Mouse (Mus musculus) embryonic fibroblast, embryonic 13.5 days (primary cell): ENCODE measurements around the gene Sap30bp.

Experiments
- CTCF ChIP-seq: IDR thresholded peaks from 2 replicates; pipeline ENCODE4 v1.5.1; 2011; ENCODE audit warnings: mild to moderate bottlenecking, control low read depth, low read length, moderate library complexity, borderline replicate concordance; ENCODE audit not compliant: insufficient read depth
- POLR2A ChIP-seq: IDR thresholded peaks from 2 replicates; pipeline ENCODE4 v1.6.1; 2011; ENCODE audit warnings: low read depth, mild to moderate bottlenecking, control low read depth, low read length, moderate library complexity

GRCm38 (mm10) chr11:115894755-115895520, 38.1 kb upstream of the Sap30bp start:
- TF ChIP-seq CTCF (peak; percentile 34; the same call in 1 of the 2 replicates), POLR2A (no peak)
